ENCODE assay signal across 15 mouse cellular contexts in the genomic region with DNA sequence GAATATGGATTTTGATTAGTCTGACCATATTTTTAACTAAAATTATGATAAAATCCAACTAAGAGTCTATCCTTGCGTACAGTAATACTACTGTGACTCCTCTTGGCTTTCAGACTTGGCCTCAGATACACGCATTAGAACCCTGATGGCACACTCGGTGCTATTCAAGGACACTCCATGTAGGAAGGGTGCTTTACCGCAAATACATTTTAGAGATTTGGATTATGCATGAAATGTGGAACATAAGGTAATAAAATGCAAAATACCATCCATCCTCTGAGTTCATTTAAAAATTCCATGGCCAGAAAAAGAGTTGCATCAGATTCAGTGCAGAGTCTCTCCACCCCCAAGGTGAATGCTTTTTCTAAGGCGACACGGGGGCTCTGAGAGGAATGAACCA.
"Had no signal": no experiment of that assay in that cellular context is flagged by ENCODE, and none has a peak within 500 bp of the region (broad histone marks: within the 10 kb centered on the region; RNA-seq: fewer than 3 reads in every experiment).

No protein-coding gene starts in this region.

- DNase-seq: liver, embryonic 13.5 days; lung, adult 2 months; lung, postnatal 14 days; lung, postnatal 4 days; midbrain, embryonic 14.5 days; right cerebral cortex, adult 18-20 months; right cerebral cortex, postnatal 14 days; right cerebral cortex, postnatal 4 days; thymus, adult 18-20 months; thymus, postnatal 36 days had no signal

- H3K36me3 ChIP-seq: liver, embryonic 13.5 days; neural tube, embryonic 12.5 days; neural tube, embryonic 15.5 days; stomach, embryonic 15.5 days had no signal

- H3K4me3 ChIP-seq: liver, embryonic 13.5 days; neural tube, embryonic 12.5 days; neural tube, embryonic 15.5 days; stomach, embryonic 15.5 days had no signal

- H3K9ac ChIP-seq: liver, embryonic 13.5 days; neural tube, embryonic 12.5 days; neural tube, embryonic 15.5 days; stomach, embryonic 15.5 days had no signal

- H3K9me3 ChIP-seq: liver, embryonic 13.5 days; neural tube, embryonic 12.5 days; neural tube, embryonic 15.5 days; stomach, embryonic 15.5 days had no signal

- H3K4me2 ChIP-seq: liver, embryonic 13.5 days; midbrain, embryonic 11.5 days; neural tube, embryonic 12.5 days; neural tube, embryonic 15.5 days; stomach, embryonic 15.5 days had no signal

- H3K4me1 ChIP-seq: liver, embryonic 13.5 days; neural tube, embryonic 12.5 days; neural tube, embryonic 15.5 days; stomach, embryonic 15.5 days had no signal

- ATAC-seq: intestine, embryonic 16.5 days had no signal

- H3K27ac ChIP-seq: liver, embryonic 13.5 days; neural tube, embryonic 12.5 days; neural tube, embryonic 15.5 days; stomach, embryonic 15.5 days had no signal

- H3K27me3 ChIP-seq: liver, embryonic 13.5 days; neural tube, embryonic 12.5 days; neural tube, embryonic 15.5 days; stomach, embryonic 15.5 days had no signal
